Mouse (Mus musculus): ENCODE measurements around the gene Serpinb9e.
"Not testable (repeated sequence)": the region's sequence is repeated elsewhere in the genome, so short reads cannot be mapped to it uniquely, and the experiment has no call there.

Gene Serpinb9e

GRCm38 (mm10) chr13:33249312-33249711 is at the start of gene Serpinb9e:
Serpinb9e (plus strand) TSS chr13:33249612.
- not testable (repeated sequence) for DNase-seq (ENCODE audit: low read depth, low spot score)

- no peak for DNase-seq (ENCODE audit: low read depth, low spot score)
Measured at GRCm38 (mm10) chr13:33199740-33200139, 49.7 kb upstream of the Serpinb9e start.

- not testable (repeated sequence) for DNase-seq (ENCODE audit: low read depth, low spot score)
Measured at GRCm38 (mm10) chr13:33308631-33309030, 59.2 kb downstream of the Serpinb9e start.

All from mesoderm, embryonic 11.5 days (tissue).